Mouse (Mus musculus): ENCODE measurements around the gene B3galt6.

DNA sequence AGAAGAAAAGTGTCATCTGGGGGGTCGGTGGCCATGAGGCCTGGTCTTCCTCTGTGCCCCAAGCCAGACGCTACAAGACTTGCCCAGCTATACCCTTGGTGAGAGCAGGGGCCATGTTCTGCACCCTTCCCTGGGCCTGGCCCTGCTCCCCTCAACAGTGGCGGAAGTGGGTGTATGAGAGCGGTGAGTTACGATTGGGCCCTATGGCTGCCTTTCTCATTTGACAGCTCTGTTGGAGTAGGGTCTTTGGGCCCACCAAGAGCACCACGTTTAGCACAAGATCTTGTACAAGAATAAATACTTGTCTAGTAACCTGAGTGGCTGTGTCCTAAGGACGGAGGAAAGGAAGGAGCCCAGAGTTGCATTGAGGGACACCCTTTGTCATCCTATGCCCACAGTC is 36.1 kb upstream of the B3galt6 start:
- TF ChIP-seq GATA1 (IDR thresholded peaks at IDR 0.05; ENCODE audit: borderline replicate concordance, low read length) (no peak), CTCF (IDR thresholded peaks at IDR 0.05; ENCODE audit: low read depth, low read length) (no peak), GATA2 (IDR thresholded peaks at IDR 0.05; ENCODE audit: borderline replicate concordance, low read depth, low read length) (no peak)
